Mouse (Mus musculus): Measurements from ENCODE around the gene Slc44a5.
A peak's percentile ranks its signal among the peaks of the same experiment; 100 is the strongest.

Gene Slc44a5

GRCm38 (mm10) chr3:153973171-153973948 is at the start of gene Slc44a5:
Slc44a5 (plus strand) TSS chr3:153973436.
- no peak for DNase-seq (ENCODE audit: low read depth, low spot score)

GRCm38 (mm10) chr3:153926333-153926732 is 46.9 kb upstream of the Slc44a5 start:
- DNase-seq (ENCODE audit: low read depth, low spot score) = peak; percentile 32

GRCm38 (mm10) chr3:153929526-153929925 is 43.7 kb upstream of the Slc44a5 start:
- peak; percentile 69 for DNase-seq (ENCODE audit: low read depth, low spot score)

- no peak for DNase-seq (ENCODE audit: low read depth, low spot score)
Observed at GRCm38 (mm10) chr3:153932461-153932860, 40.8 kb upstream of the Slc44a5 start.

- DNase-seq (ENCODE audit: low read depth, low spot score) = no peak
Observed at GRCm38 (mm10) chr3:153935878-153936277, 37.4 kb upstream of the Slc44a5 start.

GRCm38 (mm10) chr3:153937116-153937810 is 36.0 kb upstream of the Slc44a5 start:
- DNase-seq (ENCODE audit: low read depth, low spot score) = no peak

GRCm38 (mm10) chr3:153940021-153940420 is 33.2 kb upstream of the Slc44a5 start:
- DNase-seq (ENCODE audit: low read depth, low spot score) = no peak

GRCm38 (mm10) chr3:153940486-153940885 is 32.8 kb upstream of the Slc44a5 start:
- DNase-seq (ENCODE audit: low read depth, low spot score) = no peak

- DNase-seq (ENCODE audit: low read depth, low spot score) = no peak
Observed at GRCm38 (mm10) chr3:153941613-153942012, 31.6 kb upstream of the Slc44a5 start.

- DNase-seq (ENCODE audit: low read depth, low spot score) = no peak
Observed at GRCm38 (mm10) chr3:153943003-153943640, 30.1 kb upstream of the Slc44a5 start.

GRCm38 (mm10) chr3:153943901-153944334 is 29.3 kb upstream of the Slc44a5 start:
- DNase-seq (ENCODE audit: low read depth, low spot score) = peak; percentile 54

GRCm38 (mm10) chr3:153944335-153944990 is 28.8 kb upstream of the Slc44a5 start, which contains the start of gene Acadm:
Acadm (minus strand) TSS chr3:153944632.
- DNase-seq (ENCODE audit: low read depth, low spot score) = peak; percentile 96

GRCm38 (mm10) chr3:153947271-153947670 is 26.0 kb upstream of the Slc44a5 start:
- DNase-seq (ENCODE audit: low read depth, low spot score) = no peak

- no peak for DNase-seq (ENCODE audit: low read depth, low spot score)
Observed at GRCm38 (mm10) chr3:153948176-153948575, 25.1 kb upstream of the Slc44a5 start.

GRCm38 (mm10) chr3:153957916-153958315 is 15.3 kb upstream of the Slc44a5 start:
- DNase-seq (ENCODE audit: low read depth, low spot score) = no peak

- DNase-seq (ENCODE audit: low read depth, low spot score) = peak; percentile 72
Observed at GRCm38 (mm10) chr3:153959035-153959730, 14.1 kb upstream of the Slc44a5 start.

GRCm38 (mm10) chr3:153959731-153960207 is 13.5 kb upstream of the Slc44a5 start:
- no peak for DNase-seq (ENCODE audit: low read depth, low spot score)

GRCm38 (mm10) chr3:153960884-153961283 is 12.4 kb upstream of the Slc44a5 start:
- no peak for DNase-seq (ENCODE audit: low read depth, low spot score)

- DNase-seq (ENCODE audit: low read depth, low spot score) = peak; percentile 50
Observed at GRCm38 (mm10) chr3:153961632-153962389, 11.4 kb upstream of the Slc44a5 start.

- no peak for DNase-seq (ENCODE audit: low read depth, low spot score)
Observed at GRCm38 (mm10) chr3:153967447-153967846, 5.8 kb upstream of the Slc44a5 start.

All from CD4-positive, CD25-positive, alpha-beta regulatory T cell, adult 2 months (primary cell).